Mouse (Mus musculus) heart, adult 2 months (tissue): Measurements from ENCODE around the gene Lpo. TPM values are rescaled to one million over a fixed set of nuclear protein-coding genes. Genes with fewer than 3 reads are reported as not detected.
A peak's percentile ranks its signal among the peaks of the same experiment; 100 is the strongest.
"Not testable (repeated sequence)": the region's sequence is repeated elsewhere in the genome, so short reads cannot be mapped to it uniquely, and the experiment has no call there.

Experiments used
- DNase-seq, 2 experiments: peaks; one replicate each; pipeline ENCODE4 v3.0.0; 2021
- H3K27ac ChIP-seq: fragments of 200-600 bp; 2 replicates; pipeline ENCODE4 v1.8.1; 2022
- H3K27me3 ChIP-seq: fragments of 200-500 bp; 2 replicates; pipeline ENCODE4 v1.6.1; 2012; ENCODE audit warnings: mild to moderate bottlenecking, low read length, inconsistent platforms, mixed read lengths; ENCODE audit not compliant: control insufficient read depth, insufficient read depth
- H3K36me3 ChIP-seq: fragments of 200-500 bp; 2 replicates; pipeline ENCODE4 v1.6.1; 2012; ENCODE audit warnings: low read length, inconsistent platforms; ENCODE audit not compliant: control insufficient read depth, insufficient read depth
- H3K4me1 ChIP-seq: fragments of 200-500 bp; 2 replicates; pipeline ENCODE4 v1.6.1; 2011; ENCODE audit warnings: low read length; ENCODE audit not compliant: control insufficient read depth, insufficient read depth
- H3K4me3 ChIP-seq: fragments of 200-600 bp; 2 replicates; pipeline ENCODE4 v1.8.1; 2022
- H3K79me2 ChIP-seq: fragments of 200-500 bp; replicated peaks from 2 replicates; pipeline ENCODE4 v1.6.1; 2012; ENCODE audit warnings: mild to moderate bottlenecking, inconsistent platforms, low read length, moderate library complexity, mixed read lengths; ENCODE audit not compliant: control insufficient read depth, insufficient read depth
- H3K9ac ChIP-seq: fragments of 200-500 bp; 2 replicates; pipeline ENCODE4 v1.6.1; 2012; ENCODE audit warnings: low read depth, mild to moderate bottlenecking, control low read depth, inconsistent platforms, low read length, mixed read lengths
- CTCF ChIP-seq: fragments of 200-600 bp; IDR thresholded peaks from 2 replicates; pipeline ENCODE4 v1.8.1; 2022; ENCODE audit warnings: antibody characterized with exemption, mild to moderate bottlenecking, moderate library complexity
- EP300 ChIP-seq: fragments of 200-500 bp; IDR thresholded peaks from 2 replicates; pipeline ENCODE4 v1.6.1; 2011; ENCODE audit warnings: low read depth, low read length, control low read depth; ENCODE audit not compliant: insufficient read depth
- POLR2A ChIP-seq: fragments of 200-500 bp; IDR thresholded peaks from 2 replicates; pipeline ENCODE4 v1.6.1; 2011; ENCODE audit warnings: mild to moderate bottlenecking, low read depth, low read length, control low read depth; ENCODE audit not compliant: insufficient read depth
- WGBS: fragments of 180-500 bp; shearing (Covaris S2); methylation state at CpG from one replicate; pipeline ENCODE4 v1.1.7; 2018; 5-methylcytosine and 5-hydroxymethylcytosine counted together
- intact Hi-C: fragments of 180-260 bp; cut with DNase I; formaldehyde crosslinking; loops from one replicate; pipeline ENCODE4 v1.15.1; 2025
- long read RNA-seq: library from polyadenylated mRNA; stranded (forward); transcript quantifications from one replicate; pipeline ENCODE4 v2.0.0, GENCODE M21; 2021
- polyA plus RNA-seq: library from polyadenylated mRNA; depleted of rRNA; stranded (reverse); fragments of >200 nt; gene quantifications from 2 replicates; pipeline ENCODE4 v1.2.3, GENCODE M21; 2012; rRNA removed
- total RNA-seq, 2 experiments: library from RNA; stranded (reverse); gene quantifications; 2 replicates each; pipeline ENCODE4 v1.2.3; 2021

The Lpo gene
- total RNA-seq, result not detected
- 0.04 TPM in 1 of 2 replicates, not detected in the other for polyA plus RNA-seq
- long read RNA-seq, result 0 reads

DNA sequence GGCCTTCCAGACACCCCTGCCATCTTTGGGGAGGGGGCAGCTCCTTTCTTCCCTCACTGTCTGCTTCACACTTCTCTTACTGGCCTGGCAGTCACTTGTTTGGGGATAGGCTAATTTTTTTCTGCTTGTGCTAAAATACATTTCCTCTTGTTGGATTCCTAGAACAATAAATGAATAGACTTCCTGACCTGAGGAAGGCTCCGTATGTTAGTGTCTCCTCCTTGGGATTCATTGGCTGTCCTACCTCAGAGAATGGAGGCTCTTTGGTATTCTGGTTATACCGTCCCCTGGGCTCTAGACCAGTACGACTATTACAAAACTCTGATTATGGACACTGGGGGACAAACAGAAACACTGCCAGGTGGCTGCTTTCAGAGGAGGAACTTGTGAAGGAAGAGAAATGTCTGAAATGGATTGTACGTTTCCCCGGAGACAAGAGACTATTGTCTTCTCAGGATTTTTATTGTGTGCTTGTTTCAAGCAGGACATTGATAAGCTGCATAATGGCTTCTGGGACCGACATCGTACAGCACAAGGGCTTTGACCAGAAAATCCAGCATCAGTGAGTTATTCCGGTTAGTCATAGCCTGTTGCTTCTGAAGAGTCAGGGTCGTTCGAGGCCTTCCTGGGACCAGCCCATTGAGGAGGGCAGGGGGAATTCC is at the start of gene Lpo:
Gene Lpo (minus strand): TSS at position 51 of the 662 bp plus-strand sequence.
- intact Hi-C loops, result no loop called here
- Histone ChIP-seq H3K4me3 (no peak within 1 kb of the TSS), H3K27ac (no peak within 1 kb of the TSS), H3K79me2 (no peaks in the 10 kb centered on the region), H3K4me1 (no peaks in the 10 kb centered on the region), H3K9ac (no peak within 1 kb of the TSS), H3K36me3 (no peaks in the 10 kb centered on the region), H3K27me3 (no peaks in the 10 kb centered on the region)
- WGBS, result 33% methylated on average over 10 of the region's 10 CpGs
- no peak for DNase-seq
- TF ChIP-seq EP300 (no peak), POLR2A (no peak), CTCF (no peak)

DNA sequence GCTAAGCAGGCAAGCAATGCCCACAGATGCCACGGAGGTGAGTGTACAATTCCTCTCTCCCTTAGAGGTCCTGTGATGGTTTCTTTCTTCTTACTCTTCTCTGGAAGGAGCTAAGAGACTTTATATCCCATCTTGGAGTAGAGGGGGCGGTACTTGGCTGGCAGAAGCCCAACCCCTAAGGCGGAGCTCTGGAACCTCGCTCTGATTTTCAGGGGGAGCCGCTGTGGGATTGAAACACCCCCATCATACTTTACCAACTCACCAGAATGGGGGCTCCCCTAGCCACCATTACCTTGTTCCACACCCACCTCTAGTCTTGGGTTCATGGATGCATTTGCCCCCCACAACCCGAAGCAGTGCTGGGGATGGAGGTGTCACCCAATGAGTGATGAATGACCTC is 47.3 kb upstream of the Lpo start, which contains the start of gene Epx:
Gene Epx (minus strand): TSS at position 101 of the 400 bp plus-strand sequence.
- Histone ChIP-seq H3K36me3 (no peaks in the 10 kb centered on the region), H3K4me1 (no peaks in the 10 kb centered on the region), H3K9ac (no peak within 1 kb of the TSS), H3K4me3 (no peak within 1 kb of the TSS), H3K79me2 (no peaks in the 10 kb centered on the region), H3K27me3 (no peaks in the 10 kb centered on the region), H3K27ac (no peak within 1 kb of the TSS)
- no peak for DNase-seq
- no peak for TF ChIP-seq EP300
- TF ChIP-seq CTCF, result no peak
- no peak for TF ChIP-seq POLR2A
- WGBS, result 78% methylated on average over 6 of the region's 6 CpGs
- intact Hi-C loops, result no loop called here

DNA sequence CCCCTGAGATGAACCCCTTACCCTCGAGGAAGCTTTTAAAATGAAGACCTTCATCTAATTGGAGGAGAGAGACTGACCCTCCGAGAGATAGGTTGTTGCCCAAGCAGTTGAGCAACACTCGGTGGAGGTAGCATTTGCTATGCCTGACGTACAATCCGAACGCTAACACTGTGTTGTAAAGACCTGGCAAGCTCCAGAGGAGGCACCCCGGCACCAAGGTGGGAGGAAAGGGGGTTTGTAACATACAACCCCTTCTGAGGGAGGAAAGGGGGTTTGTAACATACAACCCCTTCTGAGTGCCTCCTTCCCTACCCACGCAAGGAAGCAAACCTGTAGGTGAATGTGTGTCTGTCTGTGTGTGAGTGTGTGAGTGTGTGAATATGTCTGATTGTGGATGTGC is 43.7 kb upstream of the Lpo start:
- no peak overlapping the region for H3K27ac ChIP-seq
- WGBS, result 31% methylated on average over 8 of the region's 8 CpGs
- intact Hi-C loops, result no loop called here
- no peak for DNase-seq
- no peaks in the 10 kb centered on the region for H3K27me3 ChIP-seq
- H3K79me2 ChIP-seq, result no peaks in the 10 kb centered on the region
- H3K4me3 ChIP-seq, result no peak overlapping the region
- H3K4me1 ChIP-seq, result no peaks in the 10 kb centered on the region
- H3K9ac ChIP-seq, result no peak overlapping the region
- H3K36me3 ChIP-seq, result no peaks in the 10 kb centered on the region
- TF ChIP-seq POLR2A (no peak), CTCF (no peak), EP300 (no peak)

DNA sequence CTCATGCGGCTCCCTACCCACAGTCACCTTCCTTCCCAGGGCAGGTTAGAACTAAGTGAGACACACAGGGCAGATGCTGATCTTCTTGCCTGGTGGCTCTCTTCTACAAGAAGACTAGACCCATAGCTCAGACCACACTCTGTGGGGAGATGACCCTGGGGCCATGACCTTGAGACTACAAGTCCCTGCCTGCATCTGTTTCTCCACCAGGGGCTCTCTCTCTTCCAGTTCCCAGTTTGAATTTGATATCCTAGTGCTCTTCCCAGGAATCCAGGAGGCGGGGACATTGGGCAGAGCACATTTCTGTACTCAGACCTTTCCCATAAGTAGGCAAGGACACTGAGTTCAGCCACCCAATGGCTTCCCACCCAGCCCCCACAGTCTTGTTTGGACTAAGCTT is 42.0 kb upstream of the Lpo start:
- intact Hi-C loops, result no loop called here
- Histone ChIP-seq H3K36me3 (no peaks in the 10 kb centered on the region), H3K4me1 (no peaks in the 10 kb centered on the region), H3K4me3 (no peak overlapping the region), H3K27me3 (no peaks in the 10 kb centered on the region), H3K27ac (no peak overlapping the region), H3K79me2 (no peaks in the 10 kb centered on the region), H3K9ac (no peak overlapping the region)
- WGBS, result 82% methylated on average over 2 of the region's 2 CpGs
- TF ChIP-seq POLR2A (no peak), CTCF (no peak), EP300 (no peak)
- DNase-seq, result no peak

DNA sequence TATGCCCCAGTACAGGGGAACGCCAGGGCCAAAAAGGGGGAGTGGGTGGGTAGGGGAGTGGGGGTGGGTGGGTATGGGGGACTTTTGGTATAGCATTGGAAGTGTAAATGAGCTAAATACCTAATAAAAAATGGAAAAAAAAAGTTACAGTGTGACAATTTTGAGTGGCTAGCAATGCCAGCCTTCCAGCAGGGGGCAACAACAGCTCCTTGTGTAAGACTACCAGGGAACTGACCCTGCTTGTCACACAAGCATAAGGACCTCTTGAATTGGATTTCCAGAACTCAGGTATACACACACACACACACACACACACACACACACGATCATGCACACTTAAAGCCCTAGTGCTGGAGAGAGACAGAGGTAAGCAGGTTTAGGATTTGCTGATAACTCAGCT is 38.8 kb upstream of the Lpo start:
- H3K9ac ChIP-seq, H3K27ac ChIP-seq, H3K4me1 ChIP-seq, H3K36me3 ChIP-seq, H3K27me3 ChIP-seq, H3K79me2 ChIP-seq, DNase-seq, intact Hi-C loops, H3K4me3 ChIP-seq: not testable (repeated sequence)
- 81% methylated on average over 1 of the region's 2 CpGs for WGBS
- 0 out of 2 replicates have a peak, but pooled peaks have one; percentile 4 for TF ChIP-seq CTCF

DNA sequence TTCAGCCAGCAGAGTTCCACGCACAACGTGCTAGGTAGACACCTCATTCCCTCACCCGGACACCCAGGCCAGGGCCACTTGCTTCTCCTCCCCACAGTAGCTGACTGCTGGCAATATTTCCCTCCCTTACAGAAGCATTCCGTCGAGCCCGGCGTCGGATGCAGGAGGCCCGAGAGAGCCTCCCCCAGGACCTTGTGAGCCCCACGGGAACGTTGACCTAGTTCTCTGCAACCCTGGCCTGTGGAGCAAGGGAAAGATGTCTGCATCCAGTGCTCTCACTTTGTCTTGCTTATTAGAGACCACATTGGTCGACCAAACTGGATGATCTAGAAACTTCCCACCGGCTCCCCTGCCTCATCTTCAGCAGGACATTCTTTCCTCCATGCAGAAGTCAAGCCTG is 34.7 kb upstream of the Lpo start:
- no peaks in the 10 kb centered on the region for H3K4me1 ChIP-seq
- intact Hi-C loops, result no loop called here
- 78% methylated on average over 13 of the region's 13 CpGs for whole genome bisulfite sequencing

More for the DNA sequence above, 34.7 kb upstream of the Lpo start:
- H3K27me3 ChIP-seq, result no peaks in the 10 kb centered on the region
- H3K79me2 ChIP-seq, result no peaks in the 10 kb centered on the region
- no peaks in the 10 kb centered on the region for H3K36me3 ChIP-seq
- no peak overlapping the region for H3K4me3 ChIP-seq
- H3K27ac ChIP-seq, result no peak overlapping the region
- no peak overlapping the region for H3K9ac ChIP-seq
- TF ChIP-seq EP300 (no peak), POLR2A (no peak), CTCF (no peak)
- peak; percentile 14 to 29 for DNase-seq
